Mouse (Mus musculus) liver (tissue): ENCODE data around the gene Slc38a4.

Experiments
- DNase-seq: peaks from one replicate; pipeline ENCODE4 v3.0.0-alpha.2; 2020; ENCODE audit warnings: mixed read lengths

Gene Slc38a4

DNA sequence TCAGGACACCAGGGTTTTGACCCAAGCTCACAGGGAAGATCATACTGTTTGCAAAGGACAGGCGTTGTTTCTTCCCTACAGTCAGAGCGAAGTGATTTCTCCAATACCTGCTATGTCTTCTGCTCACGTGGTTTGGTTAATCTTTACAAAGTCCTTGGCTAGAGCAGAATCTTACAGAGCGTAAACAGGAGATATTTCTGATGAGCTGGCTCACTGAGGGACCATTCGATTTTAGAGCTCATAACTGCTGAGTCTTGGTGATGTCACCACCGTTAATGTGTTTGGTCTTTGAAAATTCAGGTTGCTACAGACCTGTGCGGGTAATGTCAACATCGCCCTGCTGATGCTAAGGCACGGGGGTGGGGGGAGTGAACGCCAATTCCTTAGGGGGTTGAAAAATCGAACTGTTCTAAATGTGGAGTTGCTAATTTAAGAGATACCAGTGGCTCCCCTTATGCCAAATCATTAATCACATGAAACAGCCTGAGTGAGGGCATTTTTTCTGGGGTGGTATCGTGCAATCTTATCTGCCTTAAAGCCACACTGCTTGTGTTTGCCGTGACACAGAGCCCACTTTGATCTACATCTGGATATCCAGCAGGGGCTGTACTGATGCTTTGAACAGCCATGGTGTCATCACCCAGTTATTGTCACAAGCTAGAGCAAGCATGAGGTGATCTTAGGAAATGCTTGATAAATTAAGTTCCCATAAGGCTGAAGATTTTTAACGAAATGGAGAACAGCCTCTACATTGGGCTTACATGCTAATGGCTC, 44.0 kb downstream of the Slc38a4 start:
- DNase-seq = no peak

DNA sequence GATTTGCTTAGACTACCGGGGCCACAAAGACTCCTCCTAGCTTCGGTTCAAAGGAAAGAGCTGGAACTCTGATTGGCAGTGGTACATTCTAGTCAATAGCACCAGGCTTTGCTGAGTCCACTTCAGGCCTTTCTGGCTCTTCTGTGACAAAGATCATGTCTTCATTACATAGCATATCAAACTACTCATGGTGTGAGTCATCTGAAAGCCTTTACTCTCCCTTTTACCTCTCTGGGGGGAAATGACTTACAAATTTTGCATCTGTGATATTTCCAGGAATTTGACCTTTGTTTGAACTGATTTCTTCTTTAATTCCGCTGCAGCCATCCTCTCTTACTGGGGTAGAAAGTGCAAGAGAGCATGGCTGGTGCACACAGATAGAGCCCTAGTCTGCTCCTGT, 46.5 kb downstream of the Slc38a4 start:
- no peak for DNase-seq

DNA sequence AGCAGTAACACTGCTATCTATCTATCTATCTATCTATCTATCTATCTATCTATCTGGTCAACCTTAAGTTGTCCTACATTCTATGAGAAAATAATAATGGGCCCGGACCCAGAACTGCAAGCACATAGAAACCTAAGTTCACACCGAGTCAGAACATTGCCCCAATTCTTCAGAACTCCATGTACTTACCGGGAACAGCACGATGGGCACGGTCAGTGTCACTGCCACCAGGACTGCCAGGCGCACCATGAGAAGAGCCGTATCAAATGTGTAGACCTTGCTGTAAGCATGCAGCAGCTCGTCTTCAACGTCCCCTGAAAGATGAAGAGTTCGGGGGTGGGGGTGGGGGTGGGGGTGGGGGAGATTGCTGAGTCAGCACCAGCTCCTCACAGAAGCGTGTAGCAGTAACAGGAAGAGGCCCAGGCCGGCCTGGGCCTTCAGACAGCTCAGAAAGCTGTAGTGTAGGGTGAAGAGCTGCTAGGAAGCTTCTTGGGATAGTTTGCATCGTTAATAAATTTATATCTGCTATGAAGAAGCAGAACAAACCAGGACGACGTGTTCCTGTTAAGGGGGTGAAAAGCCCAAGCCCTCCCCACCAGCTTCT, 50.0 kb downstream of the Slc38a4 start:
- no peak for DNase-seq

DNA sequence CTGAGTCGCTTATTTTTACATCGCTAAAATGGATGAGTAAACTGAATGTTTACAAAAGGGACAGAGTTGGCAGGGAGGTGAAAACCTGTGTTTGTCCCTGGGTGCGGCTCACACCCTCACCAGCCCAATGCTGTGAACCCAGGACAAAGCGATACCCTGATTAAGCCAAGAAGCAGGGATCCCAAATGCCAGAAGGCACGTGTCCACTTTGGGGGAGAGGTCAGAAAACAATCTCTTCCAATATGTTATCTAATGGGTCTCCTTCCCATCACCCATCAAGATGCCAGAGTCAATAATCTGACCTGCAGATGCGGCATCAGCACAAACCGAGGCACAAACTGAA, 51.3 kb downstream of the Slc38a4 start:
- DNase-seq = no peak

DNA sequence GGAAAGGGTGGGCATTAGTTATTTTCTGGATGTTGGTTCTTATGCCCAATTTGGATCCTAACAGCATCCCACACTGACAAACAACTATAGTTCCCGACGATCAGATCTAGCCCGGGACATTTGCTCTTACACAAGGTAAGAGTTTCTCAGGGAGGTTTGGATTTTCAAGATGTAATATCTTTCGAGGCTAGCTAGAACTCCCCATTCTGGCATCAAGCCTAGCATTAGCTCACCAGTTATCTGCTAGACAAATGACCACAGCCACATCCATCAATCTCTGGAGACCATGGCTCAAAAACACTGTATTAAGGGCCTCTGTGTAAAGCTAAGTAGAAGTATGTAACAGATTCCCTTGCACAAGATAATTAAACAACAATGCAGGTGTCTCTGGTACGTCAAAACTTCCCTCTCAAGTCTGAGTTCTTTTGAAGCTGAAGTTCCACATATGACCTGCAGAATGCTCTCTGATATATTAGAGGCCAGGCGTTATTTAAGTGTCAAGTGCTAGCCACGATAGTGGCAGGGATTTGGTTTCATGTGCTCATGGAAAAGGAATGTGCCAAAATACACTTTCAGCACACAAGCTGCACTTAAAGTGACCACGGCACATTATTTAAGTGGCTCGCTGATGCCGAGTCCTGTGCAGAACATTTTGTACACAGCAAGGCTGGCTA, 51.8 kb downstream of the Slc38a4 start:
- no peak for DNase-seq

DNA sequence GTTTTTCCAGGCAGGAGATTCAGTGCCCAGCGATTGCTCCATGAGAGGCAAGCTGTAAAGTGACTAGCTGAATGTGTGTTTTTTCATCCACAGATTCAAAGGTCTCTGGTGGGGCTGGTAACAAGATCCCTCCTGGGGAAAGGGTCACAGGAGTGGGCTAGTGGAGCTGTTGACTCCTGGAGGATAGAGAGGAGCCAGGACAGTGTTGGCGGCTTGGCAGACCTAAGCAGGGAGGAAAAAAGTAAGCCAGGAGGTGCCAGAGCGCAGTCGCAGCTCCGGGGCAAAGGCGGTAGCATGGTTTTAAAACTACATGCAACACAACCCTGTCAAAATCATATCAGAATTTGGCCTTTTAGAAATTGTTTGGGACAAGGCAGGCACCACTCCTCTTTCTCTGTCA, 52.6 kb downstream of the Slc38a4 start:
- DNase-seq = no peak

DNA sequence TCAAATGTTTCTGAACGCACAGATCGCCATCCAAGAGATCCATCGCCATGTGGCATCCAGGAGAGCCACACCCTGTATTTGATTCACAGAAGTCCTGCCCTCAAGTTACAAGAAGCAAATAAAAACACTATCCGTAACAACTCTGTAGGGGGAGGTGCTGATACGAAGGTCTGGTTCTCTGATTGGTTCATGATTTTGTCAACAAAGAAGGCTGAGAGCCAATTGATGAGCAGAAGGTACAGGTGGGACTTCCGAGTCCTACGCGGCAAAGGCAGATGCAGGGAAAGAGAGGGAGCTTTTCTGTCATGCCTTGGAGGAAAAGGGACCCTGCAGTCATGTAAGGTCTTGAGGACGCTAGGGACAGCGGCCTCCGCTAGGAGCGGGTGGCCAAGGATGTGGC, 53.0 kb downstream of the Slc38a4 start:
- no peak for DNase-seq

DNA sequence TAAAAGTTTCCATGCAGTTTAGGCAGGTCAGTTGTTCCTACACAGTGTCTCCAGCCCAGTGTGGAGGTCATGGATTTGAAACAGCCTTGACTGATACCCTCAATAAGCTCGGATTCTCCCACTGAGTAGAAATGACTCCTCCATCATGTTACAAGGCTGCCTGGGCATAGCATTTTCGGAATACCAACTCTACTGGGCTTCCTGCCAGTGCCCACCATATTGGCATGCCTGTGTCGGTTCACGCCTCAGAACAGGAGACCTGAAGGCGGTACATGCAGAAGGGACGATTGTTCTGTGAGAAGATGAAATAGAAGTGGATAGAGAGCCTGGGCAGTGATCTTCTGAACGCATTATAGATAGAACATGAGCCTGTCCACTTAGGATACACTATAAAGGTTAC, 53.9 kb downstream of the Slc38a4 start:
- DNase-seq = no peak

DNA sequence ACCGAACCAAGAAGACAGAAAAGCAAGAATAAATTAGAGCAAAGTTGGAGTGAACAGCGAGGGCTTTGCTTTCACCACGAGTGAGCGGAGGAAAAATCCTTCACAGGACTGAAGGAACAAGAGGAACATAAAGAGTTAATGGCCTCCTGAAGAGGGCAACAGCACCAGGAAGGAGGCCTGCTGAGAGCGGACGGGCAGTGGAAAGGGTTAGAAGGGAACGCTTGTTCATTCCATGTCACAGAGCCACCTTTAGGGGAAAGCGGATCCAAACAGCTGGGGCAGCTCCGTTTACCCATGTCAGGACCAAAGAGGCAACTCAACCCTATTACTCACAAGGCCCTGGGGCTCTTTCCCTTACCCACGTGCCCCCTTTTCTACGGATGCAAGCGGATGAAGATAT, 54.3 kb downstream of the Slc38a4 start:
- no peak for DNase-seq

DNA sequence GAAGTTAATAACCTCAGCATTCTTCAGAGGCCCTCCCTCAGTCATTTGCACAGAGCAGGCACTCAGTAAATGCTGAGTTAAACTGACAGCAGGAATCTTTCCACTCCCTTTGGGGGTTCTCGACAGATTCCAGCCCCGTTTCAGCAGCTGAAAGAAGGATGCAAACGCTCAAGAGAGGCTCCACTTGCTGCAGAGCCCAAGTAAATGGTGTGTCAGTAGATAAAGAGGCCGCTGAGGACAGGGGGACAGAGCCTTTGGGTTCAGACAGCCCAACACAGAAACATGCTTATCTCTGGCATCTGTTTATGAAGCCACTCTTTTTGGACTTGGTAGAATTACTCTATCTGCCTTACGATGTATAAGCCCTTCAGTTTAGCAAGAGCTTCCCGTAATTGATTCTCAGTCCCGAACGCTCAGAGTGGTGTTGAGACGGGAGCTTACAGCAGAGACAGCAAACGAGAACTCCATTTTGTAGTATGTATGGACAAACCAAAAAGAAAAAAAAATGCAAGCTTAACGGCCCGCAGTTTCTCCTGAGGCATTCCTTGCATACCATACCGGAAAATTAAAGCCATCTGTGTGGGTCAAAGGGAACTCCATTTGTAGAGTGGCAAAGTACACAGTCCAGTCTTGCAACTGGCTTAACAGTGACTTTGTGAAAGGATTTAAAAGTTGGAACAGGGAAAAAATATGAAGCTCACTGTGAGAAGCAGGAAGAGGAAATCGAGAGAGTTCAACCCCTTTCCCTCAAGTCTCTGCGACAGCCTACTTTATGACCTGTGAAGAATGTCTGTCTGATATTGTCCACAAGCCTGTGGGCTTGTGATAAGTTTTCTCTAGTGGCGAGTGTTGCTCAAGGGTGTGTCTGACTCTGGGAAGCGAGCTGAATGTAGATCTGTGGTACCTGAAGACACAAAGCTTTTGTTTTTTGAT, 55.2 kb downstream of the Slc38a4 start:
- peak; percentile 16 for DNase-seq

DNA sequence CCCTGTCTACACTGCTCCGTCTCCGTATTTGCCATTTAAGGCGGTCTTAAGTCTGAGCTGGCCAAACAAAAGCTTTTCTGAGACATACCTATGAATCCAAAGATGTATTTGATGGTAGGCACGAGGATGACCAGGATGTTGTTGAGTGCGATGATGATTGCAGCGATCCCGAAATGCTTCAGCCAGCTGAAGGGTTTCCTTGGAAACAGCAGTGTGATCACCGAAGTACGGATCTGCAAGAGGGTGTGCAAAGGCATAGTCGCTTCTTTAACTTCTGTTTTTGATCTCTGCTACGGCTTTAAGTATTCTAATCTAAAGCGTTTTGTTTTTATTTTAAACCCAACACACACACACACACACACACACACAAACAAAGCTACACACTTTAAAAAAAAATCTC, 56.4 kb downstream of the Slc38a4 start:
- DNase-seq = no peak

DNA sequence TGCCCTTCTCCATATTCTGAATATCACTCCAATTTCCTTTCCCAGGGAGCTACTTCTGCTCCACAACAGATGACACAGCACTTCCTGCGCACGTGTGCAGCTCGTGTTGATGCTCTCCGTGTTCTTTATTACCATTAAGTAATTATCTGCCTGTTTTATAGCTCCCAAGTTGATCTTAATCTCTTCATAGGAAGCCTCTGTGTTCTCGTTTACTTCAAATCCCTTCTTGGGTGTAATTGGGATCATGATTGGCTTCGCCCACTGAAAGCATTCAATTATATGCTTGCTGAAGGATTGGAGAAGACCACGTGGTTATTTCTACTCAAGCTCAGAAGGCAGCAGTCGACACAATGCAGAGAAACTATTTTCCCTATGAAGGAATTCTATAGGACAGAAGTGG, 70.1 kb downstream of the Slc38a4 start:
- DNase-seq = no peak

DNA sequence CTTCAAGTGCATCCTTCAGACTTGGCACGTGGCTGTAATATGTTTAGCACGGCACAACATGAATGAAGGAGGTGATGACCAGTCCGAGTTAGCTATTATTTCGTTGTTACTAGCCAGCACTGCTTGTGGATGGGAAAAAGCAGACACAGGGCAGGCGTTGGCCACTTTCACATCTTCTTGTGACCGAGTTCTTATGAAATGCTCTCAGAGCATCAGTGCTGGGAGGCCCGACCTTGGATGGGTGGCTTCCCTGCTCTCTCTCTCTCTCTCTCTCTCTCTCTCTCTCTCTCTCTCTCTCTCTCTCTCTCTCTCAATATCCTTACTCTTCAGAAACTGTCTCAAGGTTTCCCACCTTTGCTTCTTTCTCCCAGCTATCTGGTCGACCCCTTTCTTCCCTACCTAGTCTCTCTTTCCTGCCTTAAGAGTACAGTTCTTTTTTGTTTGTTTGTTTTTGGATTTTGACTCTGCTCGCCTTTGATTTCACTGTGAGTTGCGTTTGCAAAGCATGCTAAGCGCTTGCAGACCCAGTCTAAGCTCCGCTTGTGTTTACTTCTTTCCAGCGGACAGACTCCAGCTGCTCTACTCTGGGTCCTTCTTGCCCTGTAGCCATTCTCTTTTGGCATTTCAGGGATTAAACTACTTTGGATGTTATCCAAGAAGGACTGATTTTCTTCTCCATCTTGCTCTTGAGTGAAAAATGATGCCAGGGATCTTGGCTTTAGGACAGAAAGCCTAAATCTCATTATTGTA, 72.0 kb downstream of the Slc38a4 start:
- no peak for DNase-seq

DNA sequence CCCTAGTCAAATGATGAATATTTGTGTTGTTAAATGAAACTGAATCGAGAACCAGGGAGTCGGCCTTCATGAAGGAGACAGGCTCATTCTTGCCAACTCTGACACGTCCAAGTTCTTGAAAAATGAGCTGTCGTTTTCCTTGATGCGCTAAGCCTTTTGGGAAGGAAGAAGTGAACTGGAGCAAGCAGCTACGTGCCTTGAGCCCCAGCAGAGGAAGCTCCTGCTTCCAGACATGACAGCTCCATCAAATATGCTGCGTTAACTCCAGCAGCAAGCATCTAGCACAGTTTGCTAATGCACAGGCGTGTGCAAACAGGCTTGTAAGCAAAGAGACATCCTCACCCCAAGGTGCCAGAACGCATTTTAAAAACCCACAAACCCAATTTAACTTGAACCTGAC, 80.6 kb downstream of the Slc38a4 start:
- no peak for DNase-seq

DNA sequence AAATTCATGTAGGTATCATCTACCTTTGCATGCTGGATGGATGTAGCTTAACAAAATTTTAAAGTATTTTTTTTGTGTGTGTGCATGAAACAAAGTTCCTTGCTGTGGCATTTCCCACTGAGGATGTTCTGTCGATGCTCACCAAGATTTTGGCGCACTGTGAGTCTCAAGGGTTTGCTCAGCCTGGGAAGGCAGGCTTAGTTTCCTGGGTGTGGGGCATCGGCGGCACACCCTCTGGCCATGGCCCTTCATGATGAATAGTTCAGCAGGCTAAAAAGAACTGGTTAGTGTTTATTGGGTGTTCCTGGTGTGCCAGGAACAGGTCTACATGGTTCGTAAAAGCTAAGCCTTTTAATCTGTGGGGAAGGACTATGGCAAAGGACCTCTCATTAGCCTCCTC, 81.6 kb downstream of the Slc38a4 start:
- no peak for DNase-seq

DNA sequence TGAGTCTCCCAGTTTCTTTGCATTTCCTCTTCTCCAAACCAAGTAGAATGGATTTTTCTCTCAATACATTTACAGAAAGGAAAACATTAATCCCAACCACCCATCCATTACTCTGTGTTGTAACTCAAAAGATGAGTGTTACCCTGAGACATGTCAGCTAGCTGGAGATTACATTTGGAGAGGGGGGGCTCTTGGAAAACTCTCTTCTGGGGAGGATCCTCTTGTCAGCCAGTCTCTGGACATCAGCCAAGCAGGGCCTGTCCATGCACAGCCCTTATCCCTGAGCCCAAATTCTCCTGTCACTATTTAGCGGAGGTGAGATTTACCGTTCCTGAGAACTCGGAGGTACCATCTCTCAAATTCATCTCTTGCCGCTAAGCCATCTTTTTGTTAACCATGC, 82.4 kb downstream of the Slc38a4 start:
- no peak for DNase-seq

DNA sequence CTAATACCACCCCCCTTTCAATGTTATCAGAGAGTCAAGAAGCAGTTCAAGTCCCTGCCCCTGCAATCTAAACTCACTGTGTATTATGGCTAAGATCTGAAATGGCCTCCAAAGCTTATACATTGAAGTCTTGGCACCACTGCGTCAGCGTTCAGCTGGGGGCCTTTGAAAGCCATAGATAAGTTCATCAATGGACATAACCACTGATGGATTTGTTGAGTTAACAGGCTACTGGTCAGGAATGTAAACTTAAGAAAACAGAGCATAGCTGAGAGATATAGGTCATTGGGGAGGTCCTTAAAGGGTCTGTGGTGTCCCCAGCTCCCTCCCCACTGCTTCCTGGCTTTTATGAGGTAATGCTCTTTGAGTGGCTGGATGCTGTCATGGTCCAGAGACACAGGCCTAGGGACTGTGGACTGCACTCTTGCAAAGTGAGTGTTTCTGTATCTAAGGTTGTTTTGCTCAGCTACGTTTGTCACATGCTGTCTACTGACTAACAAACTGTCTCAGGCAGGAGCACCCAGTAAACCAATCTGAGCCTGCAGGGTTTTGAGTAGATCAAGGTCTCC, 83.0 kb downstream of the Slc38a4 start:
- DNase-seq = no peak

DNA sequence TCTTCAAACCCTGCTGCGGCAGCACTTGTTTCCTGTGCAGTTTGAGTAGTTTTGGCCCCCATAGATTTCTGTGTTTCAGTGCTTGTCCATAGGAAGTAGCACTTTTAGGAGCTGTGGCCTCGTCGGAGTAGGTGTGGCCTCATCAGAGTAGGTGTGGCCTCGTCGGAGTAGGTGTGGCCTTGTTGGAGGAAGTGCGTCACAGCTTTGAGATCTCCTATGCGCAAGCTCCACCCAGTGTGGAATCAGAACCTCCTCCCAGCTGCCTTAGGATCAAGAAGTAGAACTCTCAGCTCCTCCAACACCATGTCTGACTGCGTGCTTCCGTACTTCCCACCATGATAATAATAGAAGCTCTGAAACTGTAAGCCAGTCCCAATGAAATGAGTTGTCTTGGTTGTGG, 83.8 kb downstream of the Slc38a4 start:
- DNase-seq = no peak

DNA sequence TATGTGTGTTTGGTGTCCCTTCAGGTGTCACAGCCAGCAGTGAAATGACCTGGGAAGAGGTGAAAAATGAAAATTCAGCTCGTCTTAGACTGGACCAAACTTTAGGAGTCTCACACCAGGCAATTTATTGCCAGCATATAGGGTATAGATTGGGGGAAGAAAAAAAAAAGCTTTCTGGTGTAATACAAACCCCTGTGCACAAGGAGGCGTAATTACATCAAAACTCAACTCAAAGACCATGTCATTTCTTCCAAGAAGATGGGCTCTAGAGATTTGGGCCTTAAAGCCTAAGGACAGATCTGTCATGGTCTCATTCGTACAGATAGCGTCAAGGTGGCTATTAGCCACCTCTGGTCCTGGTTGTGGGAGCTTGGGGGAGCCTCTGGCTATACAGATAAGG, 86.0 kb downstream of the Slc38a4 start:
- DNase-seq = no peak

DNA sequence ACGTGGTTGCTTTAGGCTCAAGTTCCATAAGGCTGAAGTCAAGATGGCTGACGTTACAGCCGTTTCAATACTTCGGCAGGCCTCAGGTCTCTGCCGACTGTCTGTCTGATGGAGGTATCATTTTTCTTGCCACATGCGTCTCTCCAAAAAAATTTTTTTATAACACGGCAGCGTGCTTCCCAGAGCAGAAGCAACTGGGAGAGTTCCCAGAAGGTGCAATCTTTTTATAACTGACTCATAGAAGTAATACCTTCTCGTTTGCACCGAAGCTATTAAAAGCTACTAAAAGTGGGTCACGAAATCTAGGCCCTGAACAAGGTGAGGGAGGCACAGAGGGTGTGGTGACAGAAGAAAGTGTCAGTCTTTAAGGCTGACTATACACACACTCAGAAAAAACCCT, 87.0 kb downstream of the Slc38a4 start:
- DNase-seq = no peak

DNA sequence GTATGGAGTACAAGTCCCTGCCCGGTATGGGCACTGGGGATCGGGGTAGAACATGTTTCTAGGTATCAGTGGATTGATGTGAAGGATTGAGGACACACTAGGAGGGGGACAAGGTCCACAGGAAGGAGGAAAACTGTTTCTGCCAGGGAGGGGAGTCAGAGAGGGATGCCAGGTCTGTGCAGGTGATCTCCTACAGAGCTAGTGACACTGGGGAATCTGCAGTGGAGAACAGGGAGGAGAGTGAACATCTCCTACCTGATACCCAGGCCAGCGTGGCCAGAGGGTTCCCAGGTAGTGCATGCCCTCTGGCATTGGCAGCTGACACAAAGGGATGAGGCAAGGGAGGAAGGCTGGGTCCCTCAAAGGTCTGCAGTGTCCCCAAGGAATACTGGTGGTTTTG, 89.4 kb downstream of the Slc38a4 start:
- no peak for DNase-seq

DNA sequence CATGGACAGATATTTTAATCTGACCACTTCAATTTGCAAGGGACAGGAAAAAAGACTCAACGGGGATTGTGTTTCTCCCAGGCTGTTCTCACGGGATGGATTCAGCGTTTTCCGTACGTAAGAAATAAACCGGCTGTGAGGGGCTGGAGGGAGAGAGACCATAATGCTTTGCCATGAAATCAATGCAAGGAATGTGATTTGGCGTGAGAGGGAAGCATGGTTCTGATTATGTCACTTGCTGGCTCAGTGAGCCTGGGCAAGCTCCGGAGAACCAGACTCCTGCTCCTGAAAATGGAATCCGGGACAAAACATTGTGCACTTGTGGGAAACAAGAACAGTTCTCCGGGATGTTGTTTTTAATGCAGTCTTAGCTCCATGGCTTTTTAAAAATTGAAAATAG, 92.0 kb downstream of the Slc38a4 start:
- DNase-seq = no peak
